In genomic region chr1:136931026-136931425, GRCm38 (mm10) we compare ENCODE assay signal across 19 mouse cellular contexts. TPM values are rescaled to one million over a fixed set of nuclear protein-coding genes. Genes with fewer than 3 reads are reported as not detected.
"Had no signal": no experiment of that assay in that cellular context is flagged by ENCODE, and none has a peak within 500 bp of the region (broad histone marks: within the 10 kb centered on the region; RNA-seq: fewer than 3 reads in every experiment).

No protein-coding gene starts in this region.

- H3K27ac ChIP-seq: lung, embryonic 15.5 days; macrophage; midbrain, embryonic 13.5 days; midbrain, embryonic 15.5 days; neural tube, embryonic 12.5 days had no signal

- H3K4me3 ChIP-seq: lung, embryonic 15.5 days; megakaryocyte, embryonic 14.5 days; midbrain, embryonic 13.5 days; midbrain, embryonic 15.5 days; neural tube, embryonic 12.5 days had no signal

- H3K9me3 ChIP-seq: lung, embryonic 15.5 days; megakaryocyte, embryonic 14.5 days; midbrain, embryonic 13.5 days; midbrain, embryonic 15.5 days; neural tube, embryonic 12.5 days had no signal

- H3K9ac ChIP-seq: lung, embryonic 15.5 days; midbrain, embryonic 13.5 days; midbrain, embryonic 15.5 days; neural tube, embryonic 12.5 days had no signal

- H3K4me1 ChIP-seq: lung, embryonic 15.5 days; megakaryocyte, embryonic 14.5 days; midbrain, embryonic 15.5 days; neural tube, embryonic 12.5 days had no signal

- DNase-seq: lung, adult 2 months; lung, postnatal 14 days; lung, postnatal 36 days; right cerebral cortex, postnatal 14 days; spleen, adult 18-20 months; thymus, adult 18-20 months; thymus, postnatal 14 days; thymus, postnatal 36 days had no signal

- H3K36me3 ChIP-seq: lung, embryonic 15.5 days; midbrain, embryonic 13.5 days; midbrain, embryonic 15.5 days; neural tube, embryonic 12.5 days had no signal

- H3K27me3 ChIP-seq: lung, embryonic 15.5 days; midbrain, embryonic 15.5 days; neural tube, embryonic 12.5 days had no signal

- H3K4me2 ChIP-seq: lung, embryonic 15.5 days; midbrain, embryonic 11.5 days; midbrain, embryonic 13.5 days; midbrain, embryonic 15.5 days; neural tube, embryonic 12.5 days had no signal

- ATAC-seq: lung, postnatal 0 days; midbrain, embryonic 13.5 days; midbrain, embryonic 15.5 days had no signal

RNA-seq across cellular contexts. Expression of gene Nr5a2, which starts 29.2 kb away (rescaled TPM):
- total RNA-seq: megakaryocyte progenitor cell, adult 5-6 weeks; monocyte, adult 5-6 weeks; neutrophil, adult 5-6 weeks had no signal
- polyA plus RNA-seq: macrophage had no signal
